Mouse (Mus musculus) neural tube, embryonic 15.5 days (tissue): ENCODE measurements around the gene Mocs2. TPM values are rescaled to one million over a fixed set of nuclear protein-coding genes. Genes with fewer than 3 reads are reported as not detected.

ENCODE experiments used
- ATAC-seq: fragments of 200-750 bp; cut with Nextera tagmentation; 2 replicates; pipeline ENCODE4 v1.8.0; 2017; ENCODE audit warnings: mild to moderate bottlenecking, moderate TSS enrichment, moderate library complexity; ENCODE audit not compliant: low FRiP score
- H3K27ac ChIP-seq: fragments of 300-500 bp; sonication (generic); replicated peaks from 2 replicates; pipeline ENCODE4 v1.5.1; 2015; ENCODE audit warnings: mild to moderate bottlenecking, inconsistent platforms
- H3K27me3 ChIP-seq: fragments of 300-500 bp; sonication (generic); replicated peaks from 2 replicates; pipeline ENCODE4 v1.6.1; 2015; ENCODE audit warnings: inconsistent platforms
- H3K36me3 ChIP-seq: fragments of 300-500 bp; sonication (generic); 2 replicates; pipeline ENCODE4 v1.6.1; 2015; ENCODE audit warnings: inconsistent platforms
- H3K4me1 ChIP-seq: fragments of 300-500 bp; sonication (generic); 2 replicates; pipeline ENCODE4 v1.6.1; 2015; ENCODE audit warnings: inconsistent platforms
- H3K4me2 ChIP-seq: fragments of 300-500 bp; sonication (generic); 2 replicates; pipeline ENCODE4 v1.6.1; 2015; ENCODE audit warnings: inconsistent platforms, mild to moderate bottlenecking, moderate library complexity
- H3K4me3 ChIP-seq: fragments of 300-500 bp; sonication (generic); replicated peaks from 2 replicates; pipeline ENCODE4 v1.5.1; 2015; ENCODE audit warnings: mild to moderate bottlenecking, inconsistent platforms
- H3K9ac ChIP-seq: fragments of 300-500 bp; sonication (generic); replicated peaks from 2 replicates; pipeline ENCODE4 v1.6.1; 2015; ENCODE audit warnings: mild to moderate bottlenecking, inconsistent platforms
- H3K9me3 ChIP-seq: fragments of 300-500 bp; sonication (generic); replicated peaks from 2 replicates; pipeline ENCODE4 v1.6.1; 2016; ENCODE audit warnings: inconsistent platforms
- WGBS: fragments of 180-500 bp; shearing (Covaris S2); methylation state at CpG from one replicate; pipeline ENCODE4 v1.1.7; 2015; ENCODE audit warnings: mixed read lengths; 5-methylcytosine and 5-hydroxymethylcytosine counted together
- polyA plus RNA-seq: library from polyadenylated mRNA; unstranded; fragments of >200 nt; fragmentation: Nextera tagmentation; extraction: Ambion mirVana; gene quantifications from 2 replicates; pipeline ENCODE4 v1.2.1, GENCODE M21; 2015

The Mocs2 gene
- polyA plus RNA-seq, 1 experiment from 2014 or later, result 146 TPM

GRCm38 (mm10) chr13:114854428-114854827 lies 36.4 kb downstream of the Mocs2 start:
- Histone ChIP-seq H3K9me3 (no peaks in the 10 kb centered on the region), H3K27me3 (no peaks in the 10 kb centered on the region), H3K4me2 (no peak overlapping the region), H3K27ac (no peak overlapping the region), H3K4me1 (peaks cover 4% of the 10 kb centered on the region; the same call in 1 of the 2 replicates), H3K9ac (no peak overlapping the region), H3K4me3 (no peak overlapping the region), H3K36me3 (no peaks in the 10 kb centered on the region)
- no peak for ATAC-seq
- 95% methylated on average over 3 of the region's 3 CpGs for WGBS

GRCm38 (mm10) chr13:114855573-114856268 lies 37.7 kb downstream of the Mocs2 start:
- no peaks in the 10 kb centered on the region for H3K9me3 ChIP-seq
- H3K36me3 ChIP-seq, result no peaks in the 10 kb centered on the region
- ATAC-seq, result no peak
- H3K27me3 ChIP-seq, result no peaks in the 10 kb centered on the region
- H3K4me2 ChIP-seq, result peak overlapping the region; percentile 45
- WGBS, result 20% methylated on average over 15 of the region's 15 CpGs
- H3K4me3 ChIP-seq, result no peak overlapping the region
- H3K4me1 ChIP-seq, result peaks cover 4% of the 10 kb centered on the region; the same call in 1 of the 2 replicates
- H3K9ac ChIP-seq, result no peak overlapping the region
- H3K27ac ChIP-seq, result no peak overlapping the region

- Histone ChIP-seq H3K4me2 (peak overlapping the region; percentile 45), H3K27me3 (no peaks in the 10 kb centered on the region), H3K4me1 (peaks cover 4% of the 10 kb centered on the region; the same call in 1 of the 2 replicates), H3K36me3 (no peaks in the 10 kb centered on the region), H3K9me3 (no peaks in the 10 kb centered on the region), H3K27ac (no peak overlapping the region), H3K9ac (no peak overlapping the region), H3K4me3 (no peak overlapping the region)
- WGBS, result 44% methylated on average over 7 of the region's 7 CpGs
- no peak for ATAC-seq
Observed at GRCm38 (mm10) chr13:114856269-114856627, 38.2 kb downstream of the Mocs2 start.

GRCm38 (mm10) chr13:114857525-114857924 lies 39.5 kb downstream of the Mocs2 start:
- WGBS, result 93% methylated on average over 4 of the region's 4 CpGs
- Histone ChIP-seq H3K27ac (no peak overlapping the region), H3K36me3 (no peaks in the 10 kb centered on the region), H3K9me3 (no peaks in the 10 kb centered on the region), H3K4me1 (peaks cover 4% of the 10 kb centered on the region; the same call in 1 of the 2 replicates), H3K4me3 (no peak overlapping the region), H3K4me2 (no peak overlapping the region), H3K27me3 (no peaks in the 10 kb centered on the region), H3K9ac (no peak overlapping the region)
- no peak for ATAC-seq

- no peaks in the 10 kb centered on the region for H3K27me3 ChIP-seq
- H3K9ac ChIP-seq, result no peak overlapping the region
- H3K36me3 ChIP-seq, result no peaks in the 10 kb centered on the region
- H3K4me1 ChIP-seq, result no peaks in the 10 kb centered on the region
- no peak overlapping the region for H3K4me3 ChIP-seq
- ATAC-seq, result no peak
- WGBS, result 93% methylated on average over 6 of the region's 6 CpGs
- H3K9me3 ChIP-seq, result no peaks in the 10 kb centered on the region
- no peak overlapping the region for H3K27ac ChIP-seq
- H3K4me2 ChIP-seq, result no peak overlapping the region
Observed at GRCm38 (mm10) chr13:114874738-114875137, 56.7 kb downstream of the Mocs2 start.

- no peak overlapping the region for H3K4me3 ChIP-seq
- H3K27ac ChIP-seq, result no peak overlapping the region
- no peaks in the 10 kb centered on the region for H3K36me3 ChIP-seq
- H3K9me3 ChIP-seq, result no peaks in the 10 kb centered on the region
- H3K4me2 ChIP-seq, result no peak overlapping the region
- H3K4me1 ChIP-seq, result no peaks in the 10 kb centered on the region
- no peaks in the 10 kb centered on the region for H3K27me3 ChIP-seq
- H3K9ac ChIP-seq, result no peak overlapping the region
- no peak for ATAC-seq
- 90% methylated on average over 2 of the region's 2 CpGs for WGBS
Observed at GRCm38 (mm10) chr13:114876005-114876520, 58.0 kb downstream of the Mocs2 start.

- Histone ChIP-seq H3K9me3 (no peaks in the 10 kb centered on the region), H3K27ac (no peak overlapping the region), H3K9ac (no peak overlapping the region), H3K4me2 (no peak overlapping the region), H3K4me3 (no peak overlapping the region), H3K36me3 (no peaks in the 10 kb centered on the region), H3K4me1 (no peaks in the 10 kb centered on the region), H3K27me3 (no peaks in the 10 kb centered on the region)
- WGBS, result 87% methylated on average over 11 of the region's 11 CpGs
- no peak for ATAC-seq
Observed at GRCm38 (mm10) chr13:114878667-114879066, 60.6 kb downstream of the Mocs2 start.

Other genes with a start within 250 kb of the Mocs2 start
- gene Itga2, start 113.9 kb downstream of the Mocs2 start, polyA plus RNA-seq, result 1.00 and 1.8 TPM in 2 replicates